Mouse (Mus musculus): ENCODE measurements around the gene Sds. TPM values are rescaled to one million over a fixed set of nuclear protein-coding genes. Genes with fewer than 3 reads are reported as not detected.

The Sds gene
- polyA plus RNA-seq, 1 experiment from 2014 or later: not detected

DNA sequence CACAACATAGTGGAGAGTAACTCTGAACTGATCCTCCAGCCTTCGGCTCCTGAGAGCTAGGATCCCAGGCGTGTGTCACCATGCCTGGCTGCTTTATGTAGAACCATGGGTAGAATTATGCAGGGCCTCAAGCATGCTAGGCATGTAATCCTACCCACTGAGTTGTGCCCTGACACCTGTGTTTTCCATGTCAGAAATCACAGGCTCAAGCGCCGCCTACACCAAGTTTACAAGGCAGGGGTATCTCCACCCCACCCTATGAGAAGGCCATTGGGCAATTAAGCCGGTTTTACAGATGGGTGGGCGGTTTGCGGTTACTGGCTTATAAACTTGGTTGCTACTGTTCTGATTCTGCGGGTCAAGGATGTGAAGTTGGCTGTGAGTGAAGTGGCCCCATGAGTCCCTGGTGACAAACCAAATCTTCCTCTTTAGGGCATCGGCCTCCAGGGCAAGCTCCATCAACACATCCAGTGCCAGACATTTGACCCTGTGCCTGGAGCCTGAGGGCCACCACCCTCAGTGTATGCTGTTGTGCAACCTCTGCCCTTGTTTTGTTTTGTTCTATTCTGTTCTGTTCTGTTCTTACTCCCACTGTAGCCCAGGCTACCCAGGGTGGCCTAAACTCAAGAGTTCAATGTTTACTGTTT, 37.8 kb downstream of the Sds start:
- Histone ChIP-seq H3K4me1 (replicated peaks; ENCODE audit: control insufficient read depth, insufficient read depth, low read length) (peaks cover 14% of the 10 kb centered on the region), H3K27ac (no peak overlapping the region), H3K9ac (no peak overlapping the region), H3K4me3 (replicated peaks; ENCODE audit: low read length) (no peak overlapping the region), H3K36me3 (replicated peaks; ENCODE audit: control insufficient read depth, insufficient read depth) (no peaks in the 10 kb centered on the region), H3K4me2 (replicated peaks) (no peak overlapping the region), H3K9me3 (ENCODE audit: control insufficient read depth, low read length) (no peaks in the 10 kb centered on the region), H3K27me3 (ENCODE audit: control insufficient read depth, insufficient read depth, low read length) (no peaks in the 10 kb centered on the region)
- WGBS: 85% methylated on average over 9 of the region's 9 CpGs
- no peak for DNase-seq (ENCODE audit: low spot score)
- no peak for ATAC-seq (ENCODE audit: low FRiP score)

GRCm38 (mm10) chr5:120514754-120515153, 38.4 kb downstream of the Sds start:
- no peaks in the 10 kb centered on the region for H3K27me3 ChIP-seq (ENCODE audit: control insufficient read depth, insufficient read depth, low read length)
- ATAC-seq (ENCODE audit: low FRiP score) (no peak), DNase-seq (ENCODE audit: low spot score) (peak; percentile 54)
- no peaks in the 10 kb centered on the region for H3K9me3 ChIP-seq (ENCODE audit: control insufficient read depth, low read length)
- no peak overlapping the region for H3K27ac ChIP-seq
- H3K36me3 ChIP-seq (replicated peaks; ENCODE audit: control insufficient read depth, insufficient read depth): no peaks in the 10 kb centered on the region
- no peak overlapping the region for H3K4me2 ChIP-seq (replicated peaks)
- 9% methylated on average over 4 of the region's 4 CpGs for WGBS
- H3K9ac ChIP-seq: no peak overlapping the region
- H3K4me3 ChIP-seq (replicated peaks; ENCODE audit: low read length): no peak overlapping the region
- H3K4me1 ChIP-seq (replicated peaks; ENCODE audit: control insufficient read depth, insufficient read depth, low read length): peaks cover 14% of the 10 kb centered on the region

DNA sequence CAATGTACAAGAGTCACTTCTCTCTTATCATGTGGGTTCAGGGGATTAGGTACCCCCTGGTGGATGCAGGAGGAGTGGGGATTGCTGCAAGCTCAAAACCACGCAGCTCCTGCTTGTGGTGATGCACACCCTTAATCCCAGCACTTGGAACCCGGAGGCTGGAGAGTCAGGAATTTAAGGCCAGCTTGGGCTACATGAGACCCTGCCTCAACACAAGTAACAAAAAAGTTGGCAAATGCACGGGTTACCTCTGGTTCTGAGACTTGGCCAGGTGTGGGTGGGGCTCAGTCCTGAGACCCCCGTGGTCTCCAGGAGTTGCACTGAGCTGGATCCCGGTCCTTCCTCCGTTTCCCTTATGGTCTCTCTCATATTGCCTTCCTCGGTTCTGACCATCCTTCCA, 39.1 kb downstream of the Sds start:
- H3K4me2 ChIP-seq (replicated peaks): no peak overlapping the region
- H3K27me3 ChIP-seq (ENCODE audit: control insufficient read depth, insufficient read depth, low read length): no peaks in the 10 kb centered on the region
- no peak overlapping the region for H3K4me3 ChIP-seq (replicated peaks; ENCODE audit: low read length)
- H3K9me3 ChIP-seq (ENCODE audit: control insufficient read depth, low read length): no peaks in the 10 kb centered on the region
- H3K9ac ChIP-seq: no peak overlapping the region
- ATAC-seq (ENCODE audit: low FRiP score) (no peak), DNase-seq (ENCODE audit: low spot score) (no peak)
- H3K4me1 ChIP-seq (replicated peaks; ENCODE audit: control insufficient read depth, insufficient read depth, low read length): peaks cover 14% of the 10 kb centered on the region
- H3K27ac ChIP-seq: no peak overlapping the region
- H3K36me3 ChIP-seq (replicated peaks; ENCODE audit: control insufficient read depth, insufficient read depth): no peaks in the 10 kb centered on the region
- WGBS: 80% methylated on average over 7 of the region's 7 CpGs

DNA sequence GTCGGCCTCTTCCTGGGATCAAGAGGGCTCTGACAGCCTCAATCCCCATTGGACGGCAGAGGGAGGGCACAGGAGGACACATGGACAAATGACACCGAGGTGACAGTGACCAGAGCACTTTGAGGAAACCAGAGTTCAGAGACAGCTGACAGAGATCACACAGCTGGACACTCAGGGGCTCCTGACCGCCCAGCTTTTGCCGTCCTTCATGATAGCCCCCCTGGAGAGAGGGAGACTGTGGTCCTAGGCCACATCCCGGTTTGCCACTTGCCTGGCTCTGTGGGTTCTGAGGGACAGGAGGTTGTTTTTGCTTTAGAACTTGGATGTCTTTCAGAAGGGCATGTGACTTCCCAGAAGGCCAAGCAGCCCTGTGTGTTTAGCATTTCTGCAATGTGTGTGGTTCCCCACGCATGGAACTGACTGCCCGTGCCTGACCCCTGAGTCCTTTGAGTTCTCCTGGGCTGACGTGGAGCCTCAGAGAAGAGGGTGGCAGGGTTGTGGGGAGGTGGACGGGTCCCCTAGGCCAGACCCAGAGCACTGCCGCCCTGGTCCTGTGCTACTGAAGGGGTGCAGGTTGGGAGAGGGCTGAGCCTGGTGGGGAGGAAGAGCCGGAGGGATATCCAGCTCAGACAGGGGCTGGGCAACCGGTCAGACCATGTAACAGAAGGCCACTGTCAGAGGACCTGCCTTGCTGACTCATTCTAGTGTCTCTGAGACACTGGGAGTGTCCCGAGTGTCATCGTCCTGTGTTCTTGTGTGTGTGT, 40.1 kb downstream of the Sds start:
- DNase-seq (ENCODE audit: low spot score): no peak
- Histone ChIP-seq H3K36me3 (replicated peaks; ENCODE audit: control insufficient read depth, insufficient read depth) (no peaks in the 10 kb centered on the region), H3K4me2 (replicated peaks) (no peak overlapping the region), H3K9ac (no peak overlapping the region), H3K4me3 (replicated peaks; ENCODE audit: low read length) (no peak overlapping the region), H3K9me3 (ENCODE audit: control insufficient read depth, low read length) (no peaks in the 10 kb centered on the region), H3K4me1 (replicated peaks; ENCODE audit: control insufficient read depth, insufficient read depth, low read length) (peaks cover 7% of the 10 kb centered on the region), H3K27ac (no peak overlapping the region), H3K27me3 (ENCODE audit: control insufficient read depth, insufficient read depth, low read length) (no peaks in the 10 kb centered on the region)
- ATAC-seq (ENCODE audit: low FRiP score): no peak
- whole genome bisulfite sequencing: 65% methylated on average over 15 of the region's 15 CpGs

DNA sequence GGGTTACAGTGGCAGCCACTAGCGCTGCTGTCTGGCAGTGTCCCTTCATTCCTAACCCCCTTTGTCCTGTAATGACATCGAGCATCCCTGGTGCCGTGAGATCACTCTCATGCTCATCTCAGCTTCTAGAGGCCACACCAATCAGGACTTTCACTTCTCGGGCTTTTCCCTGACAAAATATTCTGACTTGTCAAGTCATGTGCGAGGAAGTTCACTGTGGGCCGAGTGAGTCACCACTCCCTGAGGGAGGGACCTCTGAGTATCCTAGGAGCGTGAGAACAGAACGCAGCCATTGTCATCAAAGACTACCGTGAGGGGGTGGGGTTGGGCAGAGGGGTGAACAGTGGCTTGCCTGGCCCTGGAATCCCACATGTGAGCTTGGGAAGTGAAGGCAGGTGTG, 41.2 kb downstream of the Sds start:
- DNase-seq (ENCODE audit: low spot score) (no peak), ATAC-seq (ENCODE audit: low FRiP score) (no peak)
- no peaks in the 10 kb centered on the region for H3K9me3 ChIP-seq (ENCODE audit: control insufficient read depth, low read length)
- H3K36me3 ChIP-seq (replicated peaks; ENCODE audit: control insufficient read depth, insufficient read depth): no peaks in the 10 kb centered on the region
- peaks cover 7% of the 10 kb centered on the region for H3K4me1 ChIP-seq (replicated peaks; ENCODE audit: control insufficient read depth, insufficient read depth, low read length)
- no peaks in the 10 kb centered on the region for H3K27me3 ChIP-seq (ENCODE audit: control insufficient read depth, insufficient read depth, low read length)
- no peak overlapping the region for H3K4me2 ChIP-seq (replicated peaks)
- H3K9ac ChIP-seq: no peak overlapping the region
- H3K4me3 ChIP-seq (replicated peaks; ENCODE audit: low read length): no peak overlapping the region
- WGBS: 39% methylated on average over 9 of the region's 9 CpGs
- no peak overlapping the region for H3K27ac ChIP-seq

DNA sequence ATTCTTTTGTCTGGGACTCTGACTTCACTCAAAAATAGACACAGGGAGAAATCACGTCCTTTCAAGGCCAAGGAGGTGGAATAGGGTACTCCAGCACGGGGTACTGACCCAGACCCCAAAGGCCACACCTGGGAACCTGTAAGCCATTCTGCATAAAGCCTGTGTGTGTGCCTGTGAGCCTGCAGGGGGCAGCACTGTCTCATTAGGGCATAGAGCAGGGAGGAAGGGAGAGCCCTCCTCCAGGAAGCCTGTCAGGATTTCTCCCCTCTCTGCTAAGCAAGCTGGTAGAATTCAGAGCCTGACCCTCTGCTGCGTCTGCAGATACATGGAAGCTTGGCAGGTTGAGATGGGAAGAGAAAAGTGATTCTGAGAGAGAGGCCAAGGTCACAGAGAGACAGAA, 46.3 kb downstream of the Sds start:
- no peak for DNase-seq (ENCODE audit: low spot score)
- H3K27ac ChIP-seq: no peak overlapping the region
- no peak for ATAC-seq (ENCODE audit: low FRiP score)
- no peak overlapping the region for H3K9ac ChIP-seq
- no peaks in the 10 kb centered on the region for H3K9me3 ChIP-seq (ENCODE audit: control insufficient read depth, low read length)
- H3K36me3 ChIP-seq (replicated peaks; ENCODE audit: control insufficient read depth, insufficient read depth): no peaks in the 10 kb centered on the region
- 82% methylated on average over 3 of the region's 3 CpGs for WGBS
- no peak overlapping the region for H3K4me2 ChIP-seq (replicated peaks)
- no peak overlapping the region for H3K4me3 ChIP-seq (replicated peaks; ENCODE audit: low read length)
- H3K27me3 ChIP-seq (ENCODE audit: control insufficient read depth, insufficient read depth, low read length): no peaks in the 10 kb centered on the region
- H3K4me1 ChIP-seq (replicated peaks; ENCODE audit: control insufficient read depth, insufficient read depth, low read length): no peaks in the 10 kb centered on the region

DNA sequence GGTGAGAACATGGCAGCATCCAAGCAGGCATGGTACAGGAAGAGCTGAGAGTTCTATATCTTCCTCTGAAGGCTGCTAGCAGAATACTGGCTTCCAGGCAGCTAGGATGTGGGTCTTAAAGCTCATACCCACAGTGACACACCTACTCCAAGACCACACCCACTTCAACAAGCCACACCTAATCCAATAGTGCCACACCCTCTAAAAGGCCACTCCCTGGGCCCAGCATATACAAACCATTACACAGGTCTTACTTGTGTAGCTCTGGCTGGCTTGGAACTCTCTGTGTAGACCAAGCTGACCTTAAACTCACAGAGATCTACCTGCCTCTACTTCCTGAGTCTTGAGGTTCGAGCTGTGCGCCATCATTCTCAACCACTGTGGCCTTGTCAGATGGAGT, 48.4 kb downstream of the Sds start:
- H3K36me3 ChIP-seq (replicated peaks; ENCODE audit: control insufficient read depth, insufficient read depth): no peaks in the 10 kb centered on the region
- no peak for DNase-seq (ENCODE audit: low spot score)

DNA sequence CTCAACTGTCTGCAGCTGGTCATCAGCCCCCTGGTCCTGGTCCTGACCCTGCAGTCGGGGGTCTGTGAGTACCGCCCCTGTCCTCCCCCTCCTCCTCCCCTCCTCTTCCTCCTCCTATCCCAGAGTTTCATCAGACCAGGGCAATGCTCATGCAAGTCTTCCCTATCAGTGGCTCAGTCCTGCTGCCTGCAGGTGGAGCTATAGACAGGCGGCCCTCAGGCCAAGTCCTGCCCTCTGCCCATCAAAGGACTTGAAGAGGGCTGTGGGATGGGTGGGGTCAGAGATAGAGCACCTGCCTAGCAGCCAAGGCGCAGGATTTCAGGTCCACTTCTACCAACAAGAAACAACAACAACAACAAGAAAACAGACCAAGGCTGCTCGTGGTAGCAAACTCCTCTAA, 49.4 kb downstream of the Sds start:
- no peak overlapping the region for H3K4me3 ChIP-seq (replicated peaks; ENCODE audit: low read length)
- H3K4me1 ChIP-seq (replicated peaks; ENCODE audit: control insufficient read depth, insufficient read depth, low read length): no peaks in the 10 kb centered on the region
- no peak overlapping the region for H3K4me2 ChIP-seq (replicated peaks)
- no peak overlapping the region for H3K9ac ChIP-seq
- ATAC-seq (ENCODE audit: low FRiP score) (no peak), DNase-seq (ENCODE audit: low spot score) (no peak)
- WGBS: 38% methylated on average over 5 of the region's 5 CpGs
- no peak overlapping the region for H3K27ac ChIP-seq
- H3K9me3 ChIP-seq (ENCODE audit: control insufficient read depth, low read length): no peaks in the 10 kb centered on the region
- no peaks in the 10 kb centered on the region for H3K27me3 ChIP-seq (ENCODE audit: control insufficient read depth, insufficient read depth, low read length)
- no peaks in the 10 kb centered on the region for H3K36me3 ChIP-seq (replicated peaks; ENCODE audit: control insufficient read depth, insufficient read depth)

More for the DNA sequence above, 48.4 kb downstream of the Sds start:
- no peaks in the 10 kb centered on the region for H3K9me3 ChIP-seq (ENCODE audit: control insufficient read depth, low read length)
- no peak overlapping the region for H3K4me3 ChIP-seq (replicated peaks; ENCODE audit: low read length)
- WGBS: 97% methylated on average over 2 of the region's 2 CpGs
- no peak overlapping the region for H3K9ac ChIP-seq
- no peak for ATAC-seq (ENCODE audit: low FRiP score)
- H3K4me1 ChIP-seq (replicated peaks; ENCODE audit: control insufficient read depth, insufficient read depth, low read length): no peaks in the 10 kb centered on the region
- H3K27me3 ChIP-seq (ENCODE audit: control insufficient read depth, insufficient read depth, low read length): no peaks in the 10 kb centered on the region
- H3K27ac ChIP-seq: no peak overlapping the region
- no peak overlapping the region for H3K4me2 ChIP-seq (replicated peaks)

DNA sequence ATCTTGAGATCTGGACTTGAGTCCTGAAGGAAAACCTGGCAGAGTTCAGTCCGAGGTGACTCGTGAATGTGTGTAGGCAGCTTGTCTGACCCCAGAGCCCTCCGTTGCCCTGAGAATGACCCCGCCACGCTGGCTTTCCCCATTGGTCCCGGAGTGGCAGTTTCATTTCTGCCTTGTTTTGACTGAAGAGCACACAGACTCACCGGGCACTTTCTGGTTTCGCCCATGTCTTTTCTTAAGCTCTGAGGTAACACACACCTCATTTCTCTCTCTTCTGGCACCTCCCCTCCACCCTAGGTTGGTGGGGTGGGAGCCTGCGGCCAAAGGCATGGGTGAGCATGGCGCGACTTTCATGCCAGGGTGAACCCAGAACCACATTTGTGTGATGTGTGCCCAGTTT, 50.0 kb downstream of the Sds start:
- no peak overlapping the region for H3K4me3 ChIP-seq (replicated peaks; ENCODE audit: low read length)
- WGBS: 77% methylated on average over 11 of the region's 11 CpGs
- H3K36me3 ChIP-seq (replicated peaks; ENCODE audit: control insufficient read depth, insufficient read depth): no peaks in the 10 kb centered on the region
- H3K4me1 ChIP-seq (replicated peaks; ENCODE audit: control insufficient read depth, insufficient read depth, low read length): no peaks in the 10 kb centered on the region
- H3K27ac ChIP-seq: no peak overlapping the region
- H3K9me3 ChIP-seq (ENCODE audit: control insufficient read depth, low read length): no peaks in the 10 kb centered on the region
- ATAC-seq (ENCODE audit: low FRiP score) (no peak), DNase-seq (ENCODE audit: low spot score) (no peak)
- H3K27me3 ChIP-seq (ENCODE audit: control insufficient read depth, insufficient read depth, low read length): no peaks in the 10 kb centered on the region
- no peak overlapping the region for H3K4me2 ChIP-seq (replicated peaks)
- H3K9ac ChIP-seq: no peak overlapping the region
